In the genomic region with DNA sequence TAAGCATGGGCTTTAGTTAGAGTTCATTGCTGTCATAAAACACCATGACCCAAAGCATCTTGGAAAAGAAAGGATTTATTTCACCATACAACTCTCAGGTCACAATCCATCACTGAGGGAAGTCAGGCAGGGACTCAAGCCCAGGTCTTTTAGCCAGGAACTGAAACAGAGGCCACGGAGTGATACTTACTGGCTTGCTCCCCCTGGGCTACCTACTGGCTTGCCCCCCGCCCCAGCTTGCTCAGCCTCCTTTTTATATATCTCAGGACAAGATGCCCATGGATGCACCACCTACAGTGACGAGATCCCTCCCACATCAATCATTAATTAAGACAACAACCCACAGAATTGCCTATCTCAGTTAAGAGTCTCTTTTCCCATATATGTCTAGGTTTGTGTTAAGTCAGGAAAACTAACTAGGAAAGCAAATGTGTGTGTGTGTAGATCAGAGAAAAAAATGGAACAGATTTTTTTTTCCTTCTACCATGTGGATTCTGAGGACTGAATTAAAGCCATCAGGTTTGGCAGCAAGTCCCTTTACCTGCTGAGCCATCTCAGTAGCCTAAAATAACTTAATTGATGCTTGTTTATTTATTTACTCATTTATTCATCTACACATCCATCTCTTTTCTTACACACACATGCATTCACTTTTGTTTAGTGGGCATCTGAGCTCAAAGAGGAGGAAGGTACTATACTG, we compare ENCODE assay signal across 17 mouse cellular contexts.
DNase-seq lines count a peak whose midpoint lies in the region; ATAC-seq lines count a peak whose summit lies in the region.
"Had no signal": no experiment of that assay in that cellular context is flagged by ENCODE, and none has a peak within 500 bp of the region (broad histone marks: within the 10 kb centered on the region; RNA-seq: fewer than 3 reads in every experiment).

No protein-coding gene starts in this region.

- no peak for DNase-seq in forebrain, embryonic 11.5 days (ENCODE audit: low spot score)
- DNase-seq in heart, postnatal 10 days = no peak
- DNase-seq in testis, postnatal 10 days (ENCODE audit: low spot score) = peak; percentile 22
- DNase-seq in testis, postnatal 14 days (ENCODE audit: low spot score) = no peak
- DNase-seq in left cerebral cortex, postnatal 4 days = no peak

- peaks cover 17% of the 10 kb centered on the region for H3K4me1 ChIP-seq in forebrain, embryonic 12.5 days
- no peaks in the 10 kb centered on the region for H3K4me1 ChIP-seq in forebrain, embryonic 11.5 days (replicated peaks; ENCODE audit: control insufficient read depth, insufficient read depth, low read length)
- peaks cover 29 to 43% of the 10 kb centered on the region in 2 experiments for H3K4me1 ChIP-seq in heart, embryonic 14.5 days (ENCODE audit: control insufficient read depth in 2 of 2, insufficient read depth in 2 of 2, low read length in 2 of 2)
- H3K4me1 ChIP-seq: stomach, embryonic 15.5 days had no signal

- no peaks in the 10 kb centered on the region for H3K36me3 ChIP-seq in forebrain, embryonic 12.5 days (replicated peaks)
- no peaks in the 10 kb centered on the region for H3K36me3 ChIP-seq in forebrain, embryonic 11.5 days (ENCODE audit: control insufficient read depth, insufficient read depth, low read length)
- no peaks in the 10 kb centered on the region for H3K36me3 ChIP-seq in heart, embryonic 14.5 days (ENCODE audit: control insufficient read depth, insufficient read depth, low read length)
- H3K36me3 ChIP-seq: embryonic facial prominence, embryonic 12.5 days; limb, embryonic 15.5 days; midbrain, embryonic 10.5 days; neural tube, embryonic 15.5 days; stomach, embryonic 15.5 days had no signal

- no peak overlapping the region for H3K4me3 ChIP-seq in forebrain, embryonic 12.5 days (replicated peaks)
- H3K4me3 ChIP-seq in forebrain, embryonic 11.5 days (ENCODE audit: low read depth, low read length) = no peak overlapping the region
- H3K4me3 ChIP-seq in heart, embryonic 14.5 days (ENCODE audit: control insufficient read depth in 1 of 2, insufficient read depth in 1 of 2, low read depth in 1 of 2, low read length in 2 of 2) = no peak overlapping the region
- H3K4me3 ChIP-seq: embryonic facial prominence, embryonic 12.5 days; erythroblast, embryonic 14.5 days; left cerebral cortex, adult 2 months; limb, embryonic 15.5 days; midbrain, embryonic 10.5 days; neural tube, embryonic 15.5 days; stomach, embryonic 15.5 days had no signal

- ATAC-seq in forebrain, embryonic 12.5 days (ENCODE audit: low FRiP score) = no peak
- ATAC-seq in forebrain, embryonic 11.5 days (replicated peaks; ENCODE audit: low FRiP score) = no peak
- ATAC-seq in heart, embryonic 14.5 days (ENCODE audit: insufficient number of reproducible peaks, insufficient read depth, low FRiP score, low read depth) = no peak

- H3K27ac ChIP-seq in forebrain, embryonic 12.5 days = 0 out of 2 replicates have a peak overlapping the region, but pooled peaks have one; percentile 25
- H3K27ac ChIP-seq in forebrain, embryonic 11.5 days (ENCODE audit: low read depth, low read length) = no peak overlapping the region
- H3K27ac ChIP-seq in heart, embryonic 14.5 days (replicated peaks in 1 of 2; ENCODE audit: control insufficient read depth in 1 of 2, insufficient read depth in 1 of 2, low read depth in 2 of 2, low read length in 2 of 2) = peak overlapping the region; percentile 50 to 58; a peak in 3 of 4 replicates
- H3K27ac ChIP-seq: embryonic facial prominence, embryonic 12.5 days; hindbrain, embryonic 14.5 days; kidney, postnatal 0 days; left cerebral cortex, adult 2 months; limb, embryonic 15.5 days; liver, embryonic 14.5 days; midbrain, embryonic 10.5 days; neural tube, embryonic 15.5 days; stomach, embryonic 15.5 days had no signal

- WGBS in forebrain, embryonic 12.5 days = 55% methylated on average over 3 of the region's 3 CpGs
- 71% methylated on average over 3 of the region's 3 CpGs for WGBS in forebrain, embryonic 11.5 days
- 72% methylated on average over 3 of the region's 3 CpGs for WGBS in heart, embryonic 14.5 days

- no peaks in the 10 kb centered on the region for H3K9me3 ChIP-seq in forebrain, embryonic 12.5 days
- H3K9me3 ChIP-seq in forebrain, embryonic 11.5 days (ENCODE audit: control insufficient read depth, low read length) = no peaks in the 10 kb centered on the region
- H3K9me3 ChIP-seq in heart, embryonic 14.5 days (ENCODE audit: control insufficient read depth, low read length) = no peaks in the 10 kb centered on the region
- H3K9me3 ChIP-seq: embryonic facial prominence, embryonic 12.5 days; limb, embryonic 15.5 days; midbrain, embryonic 10.5 days; neural tube, embryonic 15.5 days; stomach, embryonic 15.5 days had no signal

- intact Hi-C loops in heart, postnatal 10 days (cut with DNase I) = no loop called here
- intact Hi-C loops in left cerebral cortex, postnatal 4 days (cut with DNase I) = no loop called here

- H3K9ac ChIP-seq in forebrain, embryonic 12.5 days = no peak overlapping the region
- H3K9ac ChIP-seq in forebrain, embryonic 11.5 days (ENCODE audit: low read length) = no peak overlapping the region
- peak overlapping the region; percentile 34; the same call in 1 of the 2 replicates for H3K9ac ChIP-seq in heart, embryonic 14.5 days (ENCODE audit: low read length)
- H3K9ac ChIP-seq: embryonic facial prominence, embryonic 12.5 days; hindbrain, embryonic 14.5 days; limb, embryonic 15.5 days; liver, embryonic 14.5 days; neural tube, embryonic 15.5 days; stomach, embryonic 15.5 days had no signal

- no peaks in the 10 kb centered on the region for H3K27me3 ChIP-seq in forebrain, embryonic 12.5 days
- no peaks in the 10 kb centered on the region for H3K27me3 ChIP-seq in forebrain, embryonic 11.5 days (ENCODE audit: control insufficient read depth, insufficient read depth, low read length)
- H3K27me3 ChIP-seq in heart, embryonic 14.5 days (ENCODE audit: control insufficient read depth, insufficient read depth, low read length) = no peaks in the 10 kb centered on the region
- H3K27me3 ChIP-seq: limb, embryonic 15.5 days; neural tube, embryonic 15.5 days; stomach, embryonic 15.5 days had no signal

- no peak overlapping the region for H3K4me2 ChIP-seq in forebrain, embryonic 12.5 days
- H3K4me2 ChIP-seq in forebrain, embryonic 11.5 days (ENCODE audit: low read depth, low read length, severe bottlenecking) = no peak overlapping the region
- no peak overlapping the region for H3K4me2 ChIP-seq in heart, embryonic 14.5 days (ENCODE audit: low read length)
- H3K4me2 ChIP-seq: embryonic facial prominence, embryonic 12.5 days; hindbrain, embryonic 14.5 days; limb, embryonic 15.5 days; neural tube, embryonic 15.5 days; stomach, embryonic 15.5 days had no signal
